Mouse (Mus musculus) urinary bladder, adult 2 months (tissue): ENCODE data around the gene Defb36. TPM values are rescaled to one million over a fixed set of nuclear protein-coding genes. Genes with fewer than 3 reads are reported as not detected.

ENCODE experiments used
- polyA plus RNA-seq: library from polyadenylated mRNA; depleted of rRNA; stranded (reverse); fragments of >200 nt; gene quantifications from 2 replicates; pipeline ENCODE4 v1.2.3, GENCODE M21; 2012; rRNA removed

The Defb36 gene
- polyA plus RNA-seq, 1 experiment: not detected

Other genes with a start within 250 kb of the Defb36 start
- not detected in 2 replicates for gene Nrsn2, start 227.7 kb upstream of the Defb36 start, polyA plus RNA-seq
- gene Sox12, start 206.3 kb upstream of the Defb36 start, polyA plus RNA-seq: 8.6 and 12.6 TPM in 2 replicates
- 8.7 and 9.7 TPM in 2 replicates for gene Zcchc3, start 189.3 kb upstream of the Defb36 start, polyA plus RNA-seq
- gene 6820408C15Rik, start 188.7 kb upstream of the Defb36 start, polyA plus RNA-seq: 0.40 and 0.45 TPM in 2 replicates
- gene Defb23, start 139.7 kb upstream of the Defb36 start, polyA plus RNA-seq: not detected in 2 replicates
- not detected in 2 replicates for gene Defb20, start 127.3 kb upstream of the Defb36 start, polyA plus RNA-seq
- not detected in 2 replicates for gene Defb22, start 114.2 kb upstream of the Defb36 start, polyA plus RNA-seq
- gene Defb26, start 92.6 kb upstream of the Defb36 start, polyA plus RNA-seq: not detected in 2 replicates
- gene Defb28, start 86.1 kb upstream of the Defb36 start, polyA plus RNA-seq: not detected in 2 replicates
- gene Defb29, start 64.2 kb upstream of the Defb36 start, polyA plus RNA-seq: not detected in 2 replicates
- not detected in 2 replicates for gene Gm17416, start 35.0 kb upstream of the Defb36 start, polyA plus RNA-seq
- not detected in 2 replicates for gene Defb21, start 31.6 kb upstream of the Defb36 start, polyA plus RNA-seq
- not detected in 2 replicates for gene Defb19, start 24.0 kb upstream of the Defb36 start, polyA plus RNA-seq
- gene Defb45, start 4.9 kb upstream of the Defb36 start, polyA plus RNA-seq: 0.21 TPM in 1 of 2 replicates, not detected in the other
- 0.78 and 0.95 TPM in 2 replicates for gene Defb25, start 18.7 kb downstream of the Defb36 start, polyA plus RNA-seq
- gene Rem1, start 22.6 kb downstream of the Defb36 start, polyA plus RNA-seq: 9.4 and 11.7 TPM in 2 replicates
- 64.3 and 67.2 TPM in 2 replicates for gene H13, start 65.1 kb downstream of the Defb36 start, polyA plus RNA-seq
- gene Mcts2, start 82.7 kb downstream of the Defb36 start, polyA plus RNA-seq: 17.1 and 17.8 TPM in 2 replicates
- gene Id1, start 131.9 kb downstream of the Defb36 start, polyA plus RNA-seq: 416 and 633 TPM in 2 replicates
- gene Cox4i2, start 149.8 kb downstream of the Defb36 start, polyA plus RNA-seq: 9.6 and 10.0 TPM in 2 replicates
- gene Bcl2l1, start 227.4 kb downstream of the Defb36 start, polyA plus RNA-seq: 76.7 and 88.6 TPM in 2 replicates
- gene Tpx2, start 243.6 kb downstream of the Defb36 start, polyA plus RNA-seq: 3.0 and 3.2 TPM in 2 replicates